Mouse (Mus musculus) cerebellum, adult 9-10 months (tissue): Measurements from ENCODE around the gene Exoc8.

ENCODE experiments used
- DNase-seq: peaks from one replicate; pipeline ENCODE4 v3.0.0; 2022

Exoc8 gene

GRCm38 (mm10) chr8:124845131-124845530, 52.4 kb downstream of the Exoc8 start:
- DNase-seq: no peak
